Mouse (Mus musculus): ENCODE measurements at regions not wholly inside any gene's neighbourhood (a gene's known extent, or its start where the extent isn't known, plus 50 kb on each side); places are given as distances from the start of the nearest gene placed in this dataset.

DNA sequence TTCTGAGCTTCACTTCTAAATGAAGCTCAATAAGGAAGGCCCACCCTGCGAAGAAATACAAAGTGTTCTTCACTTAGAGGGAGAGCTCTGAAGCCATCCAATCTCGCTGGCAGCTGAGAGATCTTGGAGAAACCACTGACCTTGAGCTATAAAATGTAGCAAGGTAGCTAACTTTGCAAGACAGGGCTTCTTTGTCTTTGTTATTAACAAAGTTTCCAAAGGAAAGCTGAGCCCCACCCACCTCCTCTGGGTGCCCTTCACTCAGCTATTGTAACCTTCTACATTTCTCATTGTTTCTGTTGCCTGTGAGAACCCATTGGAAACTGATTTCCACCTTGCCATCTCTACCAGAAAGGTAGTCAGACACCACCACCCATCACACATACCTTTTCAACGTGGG is 57.2 kb upstream of the Usp9x start:
- DNase-seq (ENCODE audit: low read depth) = no peak

DNA sequence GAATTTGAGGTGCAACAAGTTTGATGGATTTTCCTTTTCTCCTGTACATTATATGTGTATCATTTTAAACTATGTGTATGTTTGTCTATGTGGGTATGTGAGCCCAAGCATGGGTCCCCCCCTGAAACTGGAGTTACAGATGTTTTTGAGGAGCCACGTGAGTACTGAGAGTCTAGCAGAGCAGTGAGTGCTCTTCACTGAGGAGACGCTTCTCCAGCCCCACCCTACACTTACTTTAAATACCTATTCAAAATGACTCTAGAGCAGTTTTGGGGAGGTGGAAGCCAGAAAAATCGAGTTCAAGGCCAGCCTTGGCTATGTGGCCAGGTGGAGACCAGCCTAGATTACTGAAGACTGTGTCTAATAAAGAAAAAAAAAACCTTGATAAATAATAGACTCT is 58.2 kb upstream of the Usp9x start:
- no peak for DNase-seq (ENCODE audit: low read depth)

DNA sequence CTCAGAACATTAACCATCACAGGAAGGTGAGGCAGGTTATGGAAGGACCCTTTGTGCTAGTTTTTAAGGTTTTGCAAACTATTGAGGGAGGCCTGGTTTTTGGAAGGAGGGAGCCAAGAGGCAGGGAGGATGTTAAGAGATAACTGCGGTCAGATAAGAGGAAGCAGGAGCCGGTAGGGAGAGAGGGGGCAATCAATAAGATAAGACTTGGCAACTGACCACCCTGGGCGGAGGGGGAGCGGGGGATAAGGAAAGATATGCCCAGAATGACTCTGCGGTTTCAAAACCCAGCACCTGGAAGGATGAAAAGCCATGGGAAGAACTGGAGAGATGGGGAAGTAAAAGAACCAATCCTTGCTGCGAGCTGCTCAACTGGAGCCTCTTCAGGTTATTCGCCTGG is 80.5 kb upstream of the Usp9x start:
- no peak for DNase-seq (ENCODE audit: low read depth)

DNA sequence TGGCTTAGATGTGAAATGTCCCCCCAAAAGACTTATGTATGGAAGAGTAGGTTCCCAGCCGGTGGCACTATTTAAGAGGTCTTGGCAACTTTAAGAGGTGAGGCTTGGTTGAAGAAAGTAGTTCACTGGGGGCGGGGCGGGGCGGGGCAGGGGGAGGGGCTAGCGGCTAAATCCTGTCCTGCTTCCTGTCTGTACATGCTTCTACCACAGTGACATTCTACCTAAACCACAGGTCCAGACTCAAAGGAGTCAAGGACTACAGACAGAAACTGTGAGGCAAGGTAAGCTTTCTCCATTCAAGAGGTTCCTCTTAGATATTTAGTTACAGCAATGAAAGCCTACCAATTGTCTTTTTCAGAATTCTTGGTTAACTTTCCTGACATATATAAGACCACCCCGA is 93.6 kb upstream of the Usp9x start:
- DNase-seq (ENCODE audit: low read depth) = no peak

DNA sequence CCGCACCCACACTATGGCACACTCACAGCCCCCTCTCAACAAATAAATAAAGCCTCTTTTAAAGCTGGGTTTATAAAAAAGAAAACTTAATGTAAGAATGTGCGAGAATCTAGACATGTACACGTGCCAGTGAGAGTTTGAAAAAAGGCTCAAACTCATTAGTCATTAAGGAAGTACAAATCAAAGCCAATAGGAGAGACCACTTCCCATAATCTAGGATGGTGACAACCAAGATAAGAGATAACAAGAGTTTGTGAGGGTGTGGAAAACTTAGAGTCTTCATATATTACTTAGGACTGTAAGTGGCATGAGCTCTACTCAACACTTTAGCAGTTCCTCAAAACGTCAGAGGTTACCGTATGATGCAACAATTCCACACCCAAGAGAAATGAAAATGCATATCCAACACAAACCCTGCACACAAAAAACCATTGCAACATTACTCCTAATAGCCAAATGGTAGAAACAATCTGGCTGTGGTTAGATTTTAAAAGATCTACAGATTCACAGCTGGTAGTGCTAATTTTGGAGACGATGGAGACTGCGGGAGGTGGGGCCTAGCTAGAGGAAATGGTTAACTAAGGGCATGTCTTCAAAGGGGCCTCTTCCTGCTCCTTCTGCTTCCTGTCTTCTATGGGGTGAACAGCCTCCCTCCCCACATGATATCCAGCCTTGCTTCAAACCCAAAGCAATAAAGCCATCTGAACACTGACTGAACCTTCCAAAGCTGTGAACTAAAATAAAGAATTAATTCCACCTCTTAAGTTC is 102.1 kb upstream of the Usp9x start:
- DNase-seq (ENCODE audit: low read depth) = no peak

DNA sequence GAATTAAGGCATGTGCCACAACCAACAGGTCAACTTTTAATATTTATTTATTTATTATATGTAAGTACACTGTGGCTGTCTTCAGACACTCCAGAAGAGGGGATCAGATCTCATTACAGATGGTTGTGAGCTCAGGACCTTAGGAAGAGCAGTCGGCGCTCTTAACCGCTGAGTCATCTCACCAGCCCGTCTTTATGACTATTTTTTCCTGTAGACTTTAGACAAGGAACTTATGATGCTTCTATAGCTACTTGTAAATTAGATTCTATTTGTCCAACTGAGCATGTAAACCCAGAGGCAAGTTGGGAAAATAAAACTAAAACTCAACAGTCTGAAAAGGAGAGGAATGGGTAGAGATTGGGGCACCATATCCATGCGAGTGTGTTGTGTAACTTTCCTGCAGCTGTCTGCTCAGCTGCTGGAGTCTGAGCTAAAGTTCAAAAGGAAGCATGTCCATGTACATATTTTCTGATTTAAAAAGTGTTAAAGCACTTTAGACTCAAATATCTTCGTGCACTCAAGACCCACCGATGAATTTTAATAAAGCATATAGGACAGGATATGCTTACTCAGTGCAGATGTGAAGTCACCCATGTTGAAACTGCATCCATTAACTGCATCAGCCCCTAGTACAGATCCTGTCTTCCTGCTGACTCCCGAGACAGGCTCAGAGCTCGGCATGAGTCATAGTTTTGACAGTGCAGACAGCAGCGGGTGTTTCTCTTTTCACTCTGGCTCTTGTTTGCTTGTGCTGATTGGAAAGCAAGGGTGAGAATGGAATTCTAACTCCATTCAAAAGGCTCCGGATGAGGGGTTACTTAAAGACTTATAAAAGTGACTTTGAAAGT is 111.6 kb upstream of the Usp9x start:
- DNase-seq (ENCODE audit: low read depth) = peak; percentile 54

DNA sequence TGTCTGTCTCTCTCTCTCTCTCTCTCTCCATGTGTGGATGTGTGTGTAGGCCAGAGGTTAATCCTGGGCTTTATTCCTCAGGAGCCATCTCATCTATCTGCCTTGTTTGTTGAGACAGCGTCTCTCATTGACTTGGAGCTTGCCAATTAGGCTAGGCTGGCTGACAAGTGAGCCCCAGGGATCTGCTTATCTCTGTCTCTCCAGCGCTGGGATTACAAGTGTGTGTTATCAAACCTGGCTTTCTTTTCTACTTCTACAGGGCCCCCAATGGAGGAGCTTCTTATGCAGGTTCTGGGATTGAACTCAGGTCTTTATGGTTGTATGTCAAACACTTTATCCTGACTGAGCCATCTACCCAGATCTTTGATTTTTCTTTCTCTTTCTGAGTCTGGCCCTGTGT is 112.4 kb upstream of the Usp9x start:
- no peak for DNase-seq (ENCODE audit: low read depth)

DNA sequence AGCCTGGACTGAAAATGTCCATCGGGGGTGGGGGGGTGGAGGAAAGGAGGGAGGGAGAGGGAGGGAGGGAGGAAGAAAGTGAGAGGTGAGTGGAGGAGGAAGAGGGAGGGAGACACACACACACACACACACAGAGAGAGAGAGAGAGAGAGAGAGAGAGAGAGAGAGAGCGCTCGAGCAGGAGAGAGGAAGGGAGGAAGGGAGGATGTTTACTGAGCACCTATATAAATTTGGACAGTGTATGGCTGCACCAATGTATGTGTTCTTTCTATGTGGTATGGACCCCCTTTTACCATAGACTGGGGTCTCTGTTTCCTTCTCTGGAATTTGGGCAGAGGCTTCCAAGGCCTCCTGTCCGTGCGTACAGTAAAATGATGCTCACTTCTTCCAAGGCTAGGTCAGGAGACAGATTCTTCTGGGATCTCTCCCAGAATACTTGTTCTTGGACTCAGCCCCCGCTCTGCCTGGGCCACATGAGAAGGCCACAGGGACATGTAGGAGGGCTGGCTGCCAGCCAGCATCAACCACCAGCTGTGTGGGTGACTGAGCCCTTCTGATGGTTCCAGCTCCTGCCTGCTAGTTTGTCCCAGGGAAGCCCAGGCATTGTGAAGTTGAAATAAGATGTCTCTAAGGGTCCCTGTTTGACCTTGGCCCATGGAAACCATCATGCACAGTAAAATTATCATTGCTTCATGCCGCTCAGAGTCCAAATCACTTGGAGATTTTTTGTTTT is 120.2 kb upstream of the Usp9x start:
- DNase-seq (ENCODE audit: low read depth) = no peak

DNA sequence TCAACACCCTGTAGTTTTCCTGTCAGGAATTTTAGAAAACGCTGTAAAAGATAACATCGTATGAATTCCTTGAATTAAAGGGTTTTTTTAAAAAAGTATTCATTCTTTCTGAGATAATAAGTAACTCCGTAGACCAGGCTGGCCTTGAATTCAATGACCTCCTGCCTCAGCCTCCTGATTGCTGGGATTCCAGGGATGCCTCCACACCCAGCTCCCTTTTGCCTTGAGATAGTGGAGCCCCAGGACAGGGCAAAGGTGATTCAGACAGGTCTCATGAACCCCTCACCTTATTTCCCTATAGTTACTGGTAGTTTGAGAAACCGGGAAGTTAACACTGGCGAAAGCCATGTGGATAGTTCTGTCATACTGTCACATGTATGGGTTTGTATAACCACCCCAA is 128.8 kb upstream of the Usp9x start:
- no peak for DNase-seq (ENCODE audit: low read depth)

DNA sequence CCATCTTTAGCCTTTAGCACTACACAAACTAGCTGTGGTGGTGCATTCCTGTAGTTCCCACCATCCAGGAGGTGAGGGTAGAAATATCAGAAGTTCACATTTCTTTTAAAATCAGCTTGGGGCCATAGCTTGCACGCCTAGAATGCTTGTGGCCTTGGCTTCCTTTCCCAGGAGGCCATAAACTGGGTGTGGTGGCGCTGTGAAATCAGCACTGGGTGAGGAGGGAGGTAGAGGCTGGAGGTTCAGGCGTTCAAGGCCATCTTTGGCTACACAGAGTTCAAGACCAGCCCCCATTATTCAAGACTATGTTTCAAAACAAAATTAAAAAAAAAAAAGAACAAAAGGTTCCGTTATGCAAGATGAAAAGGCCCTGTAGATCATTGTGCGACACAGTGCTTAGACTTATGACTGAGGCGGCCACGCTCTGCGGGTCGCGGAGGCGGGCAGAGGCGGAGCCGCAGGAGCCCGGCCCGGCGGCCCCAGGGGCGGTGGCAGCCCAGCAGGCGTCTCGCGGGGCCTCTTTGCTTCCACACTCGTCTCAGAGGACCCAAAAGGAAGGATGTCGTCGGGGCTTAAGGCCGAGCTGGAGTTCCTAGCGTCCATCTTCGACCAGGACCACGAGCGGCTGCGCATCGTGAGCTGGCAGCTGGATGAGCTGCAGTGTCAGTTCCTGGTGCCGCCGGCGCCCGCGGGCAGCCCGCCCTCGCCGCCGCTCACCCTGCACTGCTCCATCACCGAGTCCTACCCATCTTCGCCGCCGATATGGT is 134.7 kb upstream of the Usp9x start:
- no peak for DNase-seq (ENCODE audit: low read depth)

DNA sequence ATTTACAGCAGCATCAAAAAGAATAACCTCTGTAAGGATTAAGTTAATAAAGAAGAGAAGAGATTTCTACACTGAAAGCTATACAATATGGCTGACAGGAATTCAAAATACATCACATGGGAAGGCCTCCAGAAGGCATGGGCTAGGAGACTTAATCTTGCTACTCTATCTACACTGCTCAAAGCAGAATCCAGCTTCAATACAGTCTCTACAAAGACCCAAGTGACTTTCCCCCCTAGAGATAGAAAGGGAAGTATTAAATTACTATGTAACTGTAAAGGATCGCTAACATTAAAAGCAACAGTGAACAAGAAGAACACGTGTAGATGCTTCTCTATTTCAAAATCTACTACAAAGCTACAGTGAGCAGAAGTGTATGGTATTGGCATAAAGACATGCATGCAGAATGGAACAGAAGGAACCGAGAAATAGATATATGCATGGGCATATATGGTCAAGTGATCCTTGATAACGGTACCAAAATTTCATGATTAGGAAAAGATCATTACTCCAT is 137.9 kb upstream of the Usp9x start:
- DNase-seq (ENCODE audit: low read depth) = no peak

DNA sequence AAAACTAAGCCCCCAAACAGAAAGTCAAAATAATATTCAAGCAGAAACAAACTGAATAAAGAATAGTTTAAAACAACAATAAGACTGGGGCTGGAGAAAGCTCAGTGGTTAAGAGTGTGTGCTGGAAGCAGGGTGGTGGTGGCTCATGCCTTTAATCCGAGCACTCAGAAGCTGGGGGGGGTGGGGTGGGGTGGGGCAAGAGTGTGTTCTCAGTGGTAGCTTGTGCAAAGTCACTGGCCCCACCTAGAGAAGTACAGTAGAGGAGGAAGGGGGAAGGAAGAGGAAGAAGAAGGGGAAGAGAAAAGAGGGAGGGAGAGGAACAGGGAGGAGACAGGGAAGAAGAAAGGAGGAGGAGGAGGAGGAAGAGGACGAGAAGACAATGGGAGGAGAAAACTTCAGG is 141.1 kb upstream of the Usp9x start:
- no peak for DNase-seq (ENCODE audit: low read depth)

DNA sequence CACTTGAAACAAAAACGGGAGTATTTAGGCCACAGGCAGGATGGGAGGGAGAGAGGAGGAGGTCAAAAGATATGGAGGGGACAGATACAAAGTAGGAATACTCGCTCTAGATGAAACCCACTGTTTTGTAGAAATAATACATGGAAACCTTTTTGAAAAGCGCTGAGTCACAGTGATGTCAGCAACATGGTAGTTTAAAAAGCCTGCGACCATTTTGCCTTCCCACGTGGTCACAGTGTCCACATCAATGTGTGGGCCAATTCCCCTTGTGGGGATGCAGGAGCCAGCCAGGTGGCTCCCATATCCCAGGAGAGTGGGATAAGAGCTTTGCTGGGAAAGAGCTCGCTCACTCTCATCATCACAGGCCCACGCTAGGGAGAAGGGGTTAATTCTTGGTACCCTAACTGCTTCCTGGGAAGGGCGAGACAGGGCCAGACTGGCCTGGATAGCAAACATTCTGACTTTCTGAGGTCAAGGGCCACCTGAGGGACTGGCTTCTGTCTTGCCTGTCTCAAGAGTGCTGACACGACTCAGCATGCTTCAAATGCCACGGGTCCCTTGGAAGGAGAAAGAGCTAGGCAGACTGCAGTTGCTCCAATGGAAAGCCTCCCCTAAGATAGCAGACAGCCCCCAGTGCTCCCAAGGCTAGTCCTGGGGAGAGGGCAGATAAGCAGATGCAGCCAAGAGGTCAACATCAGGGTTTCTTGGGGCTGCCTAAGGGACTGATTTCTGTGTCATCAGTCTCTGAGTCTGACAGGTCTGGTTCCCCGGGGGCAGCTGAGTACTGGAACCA is 143.3 kb upstream of the Usp9x start:
- no peak for DNase-seq (ENCODE audit: low read depth)

DNA sequence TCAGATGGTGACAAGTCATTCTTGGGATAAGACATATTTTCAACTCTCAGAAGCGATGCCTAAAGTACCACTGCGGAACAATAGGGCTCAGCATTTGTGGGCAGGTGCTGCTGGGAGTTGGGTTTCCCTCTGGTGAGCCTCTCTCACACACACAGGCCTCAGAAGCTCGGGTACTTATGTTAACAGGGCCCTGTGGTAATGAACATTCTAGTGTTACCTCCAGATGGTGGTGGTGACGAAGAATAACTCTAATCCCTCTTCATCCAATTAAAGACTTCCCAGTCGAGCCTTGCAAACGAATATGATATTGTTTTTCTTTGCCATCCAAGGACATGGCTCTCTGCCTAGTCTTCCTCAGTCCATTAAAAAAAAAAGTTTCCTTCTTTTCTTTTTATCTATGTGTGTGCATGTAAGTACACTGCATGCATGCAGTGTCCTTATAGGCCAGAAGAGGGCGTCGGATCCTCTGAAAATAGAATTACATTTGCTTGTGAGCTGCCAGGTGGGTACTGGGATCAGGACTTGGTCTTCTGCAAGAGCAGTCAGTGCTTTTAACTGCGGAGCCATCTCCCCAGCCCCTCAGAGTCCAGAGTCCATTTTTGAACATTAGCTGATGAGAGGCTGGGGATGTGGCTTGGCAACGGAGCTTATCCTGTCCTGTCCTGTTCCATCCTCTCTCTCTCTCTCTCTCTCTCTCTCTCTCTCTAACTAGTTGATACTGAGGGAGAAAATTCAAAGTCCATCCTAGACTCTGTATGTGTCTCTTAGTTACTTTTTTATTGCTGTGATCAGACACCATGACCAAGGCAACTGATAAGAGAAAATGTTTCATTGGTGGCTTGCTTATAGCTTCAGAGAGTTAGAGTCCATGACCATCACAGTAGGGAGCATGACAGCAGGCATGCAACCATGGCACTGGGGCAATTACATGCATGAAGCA is 146.3 kb upstream of the Usp9x start:
- DNase-seq (ENCODE audit: low read depth) = no peak

DNA sequence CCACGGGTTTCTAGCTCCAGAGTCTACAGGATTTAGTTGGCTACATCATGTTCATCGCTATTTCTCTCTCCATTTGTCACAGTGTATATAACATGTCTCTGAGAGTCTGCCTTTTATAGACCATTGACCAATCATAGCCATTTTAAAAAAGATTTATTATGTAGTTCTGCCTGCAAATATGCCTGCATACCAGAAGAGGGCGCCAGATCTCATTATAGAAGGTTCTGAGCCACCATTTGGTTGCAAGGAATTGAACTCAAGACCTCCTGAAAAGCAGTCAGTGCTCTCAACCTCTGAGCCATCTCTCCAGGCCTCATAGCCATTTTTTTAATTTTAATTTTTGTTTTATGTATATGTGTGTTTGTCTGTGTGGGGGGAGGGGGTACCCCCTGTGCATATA is 151.7 kb upstream of the Usp9x start:
- DNase-seq (ENCODE audit: low read depth) = no peak

DNA sequence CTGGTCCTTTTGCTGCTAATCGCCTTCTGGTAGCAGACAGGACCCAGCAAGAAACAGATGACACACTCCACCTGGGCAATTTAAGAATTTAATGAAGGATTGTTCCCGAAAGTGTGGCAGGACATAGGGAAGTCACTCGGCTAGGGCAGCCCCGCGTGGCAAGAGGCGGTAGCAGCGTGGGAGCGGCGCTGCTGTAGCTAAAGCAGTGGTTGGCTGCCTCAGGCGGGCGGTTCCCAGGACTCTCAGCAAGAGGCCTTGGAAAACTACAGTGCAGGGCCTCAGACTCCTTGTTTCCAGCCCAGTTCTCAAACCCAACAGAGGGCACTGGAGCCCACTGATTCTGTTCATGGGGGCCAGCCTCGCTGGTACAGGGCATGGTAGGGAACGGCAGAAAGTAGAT is 154.2 kb upstream of the Usp9x start:
- DNase-seq (ENCODE audit: low read depth) = no peak

DNA sequence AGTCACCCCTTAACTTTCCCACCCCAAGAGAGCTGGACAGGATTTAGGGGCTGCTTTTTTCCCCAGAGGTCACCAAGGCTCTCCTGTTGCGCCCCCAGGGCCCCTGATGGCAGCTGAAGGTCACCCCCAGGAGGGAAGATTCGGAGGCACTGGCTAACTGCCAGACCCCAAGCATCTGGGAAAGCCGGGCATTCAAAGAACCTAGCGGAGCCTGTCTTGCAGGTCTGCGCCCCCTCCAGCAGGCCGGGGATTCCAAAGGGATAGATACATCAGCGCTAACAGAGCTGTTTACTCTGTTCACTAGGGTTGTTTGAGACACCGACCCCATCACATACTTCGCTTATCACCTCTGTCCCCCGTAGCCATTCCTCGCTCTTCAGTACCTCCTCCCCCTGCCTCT is 154.6 kb upstream of the Usp9x start:
- no peak for DNase-seq (ENCODE audit: low read depth)

DNA sequence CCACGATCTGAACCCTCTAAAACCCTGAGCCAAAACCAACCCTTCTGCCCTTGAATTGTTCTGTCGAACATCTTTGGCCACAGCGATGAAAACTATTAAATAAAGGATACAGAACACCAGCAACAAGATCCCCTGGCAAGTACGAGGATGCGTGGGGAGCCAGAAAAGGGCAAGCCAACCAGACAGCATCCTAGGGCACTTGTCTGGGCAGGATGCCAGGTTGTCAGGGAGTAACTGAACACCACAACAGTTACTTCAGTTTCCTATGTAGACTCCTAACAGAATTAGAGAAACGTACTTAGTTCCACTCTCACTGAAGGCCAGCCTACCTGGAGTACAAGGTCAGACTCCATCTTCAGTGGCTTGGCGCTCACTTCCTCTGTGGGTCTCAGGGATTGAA is 138.4 kb upstream of the Med14 start:
- DNase-seq (ENCODE audit: low read depth) = no peak

DNA sequence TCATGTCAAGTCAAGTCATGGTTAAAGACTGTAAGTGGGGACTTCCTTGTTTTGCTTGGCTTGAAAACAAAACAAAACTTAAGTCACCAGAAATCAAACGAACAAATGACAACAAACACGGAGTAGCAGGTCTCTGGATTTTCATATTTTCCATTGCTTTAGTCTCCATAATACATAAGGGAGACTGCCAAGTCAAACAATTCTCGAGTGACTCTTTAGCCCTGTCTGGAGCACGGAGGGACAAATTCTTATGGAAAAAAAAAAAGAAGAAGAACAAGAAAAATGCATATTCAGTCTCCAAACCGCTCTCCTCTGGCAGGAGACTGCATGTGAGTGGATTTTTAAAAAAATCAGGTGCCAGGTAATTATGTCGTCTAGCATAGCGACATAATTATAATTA is 129.6 kb upstream of the Med14 start:
- DNase-seq (ENCODE audit: low read depth) = no peak

DNA sequence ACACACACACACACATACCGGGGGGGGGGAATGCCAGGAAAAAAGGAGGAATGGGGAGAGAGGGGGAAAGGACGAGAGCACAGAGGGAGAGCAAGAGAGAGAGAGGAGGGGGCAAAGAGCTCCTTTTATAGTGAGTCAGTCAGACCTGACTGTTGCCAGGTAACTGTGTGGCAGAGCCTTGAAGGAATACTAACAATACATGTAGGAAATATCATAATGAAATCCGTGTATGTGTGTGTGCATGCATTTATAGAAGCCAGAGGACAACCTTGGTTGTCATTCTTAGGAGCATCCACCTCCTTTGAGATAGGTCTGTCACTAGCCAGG is 127.6 kb upstream of the Med14 start:
- DNase-seq (ENCODE audit: low read depth) = no peak

All from fibroblast of lung, adult 2 months (primary cell).